Mouse (Mus musculus) intestine, postnatal 0 days (tissue): ENCODE data around the gene Epb41l2. TPM values are rescaled to one million over a fixed set of nuclear protein-coding genes. Genes with fewer than 3 reads are reported as not detected.
A peak's percentile ranks its signal among the peaks of the same experiment; 100 is the strongest.

ENCODE experiments used
- ATAC-seq: fragments of 200-750 bp; cut with Nextera tagmentation; 2 replicates; pipeline ENCODE4 v1.8.0; 2017; ENCODE audit warnings: mild to moderate bottlenecking, moderate TSS enrichment, moderate library complexity
- H3K27ac ChIP-seq: fragments of 300-500 bp; sonication (generic); 2 replicates; pipeline ENCODE4 v1.5.1; 2014; ENCODE audit warnings: mild to moderate bottlenecking, low read depth, low read length, moderate library complexity
- H3K27me3 ChIP-seq: fragments of 300-500 bp; sonication (generic); replicated peaks from 2 replicates; pipeline ENCODE4 v1.6.1; 2014; ENCODE audit warnings: low read length, mixed read lengths; ENCODE audit not compliant: control insufficient read depth, insufficient read depth
- H3K36me3 ChIP-seq: fragments of 300-500 bp; sonication (generic); 2 replicates; pipeline ENCODE4 v1.6.1; 2014; ENCODE audit warnings: mild to moderate bottlenecking, moderate library complexity; ENCODE audit not compliant: control insufficient read depth, insufficient read depth
- H3K4me1 ChIP-seq: fragments of 300-500 bp; sonication (generic); replicated peaks from 2 replicates; pipeline ENCODE4 v1.6.1; 2014; ENCODE audit warnings: antibody characterized with exemption, low read length, mixed read lengths; ENCODE audit not compliant: control insufficient read depth, insufficient read depth
- H3K4me2 ChIP-seq: fragments of 300-500 bp; sonication (generic); replicated peaks from 2 replicates; pipeline ENCODE4 v1.6.1; 2014; ENCODE audit warnings: low read depth, mild to moderate bottlenecking, moderate library complexity
- H3K4me3 ChIP-seq: fragments of 300-500 bp; sonication (generic); 2 replicates; pipeline ENCODE4 v1.5.1; 2014; ENCODE audit warnings: low read depth, low read length
- H3K9ac ChIP-seq: fragments of 300-500 bp; sonication (generic); 2 replicates; pipeline ENCODE4 v1.6.1; 2014; ENCODE audit warnings: mild to moderate bottlenecking, low read depth, low read length
- H3K9me3 ChIP-seq: fragments of 300-500 bp; sonication (generic); 2 replicates; pipeline ENCODE4 v1.6.1; 2016; ENCODE audit warnings: mixed run types; ENCODE audit not compliant: control insufficient read depth
- CTCF ChIP-seq: sonication (generic); IDR thresholded peaks from 2 replicates; pipeline ENCODE4 v1.5.1; 2016; ENCODE audit warnings: low read depth, mild to moderate bottlenecking, control low read depth, antibody characterized with exemption, moderate library complexity
- WGBS: fragments of 180-500 bp; shearing (Covaris S2); extraction: QIAGEN DNeasy Blood & Tissue Kit; methylation state at CpG from one replicate; pipeline ENCODE4 v1.1.7; 2014; 5-methylcytosine and 5-hydroxymethylcytosine counted together
- polyA plus RNA-seq: library from polyadenylated mRNA; unstranded; fragments of >200 nt; fragmentation: Nextera tagmentation; extraction: Ambion mirVana; gene quantifications from 2 replicates; pipeline ENCODE4 v1.2.1, GENCODE M21; 2015

Epb41l2 gene
- polyA plus RNA-seq, 1 experiment from 2014 or later: 13.8 TPM

DNA sequence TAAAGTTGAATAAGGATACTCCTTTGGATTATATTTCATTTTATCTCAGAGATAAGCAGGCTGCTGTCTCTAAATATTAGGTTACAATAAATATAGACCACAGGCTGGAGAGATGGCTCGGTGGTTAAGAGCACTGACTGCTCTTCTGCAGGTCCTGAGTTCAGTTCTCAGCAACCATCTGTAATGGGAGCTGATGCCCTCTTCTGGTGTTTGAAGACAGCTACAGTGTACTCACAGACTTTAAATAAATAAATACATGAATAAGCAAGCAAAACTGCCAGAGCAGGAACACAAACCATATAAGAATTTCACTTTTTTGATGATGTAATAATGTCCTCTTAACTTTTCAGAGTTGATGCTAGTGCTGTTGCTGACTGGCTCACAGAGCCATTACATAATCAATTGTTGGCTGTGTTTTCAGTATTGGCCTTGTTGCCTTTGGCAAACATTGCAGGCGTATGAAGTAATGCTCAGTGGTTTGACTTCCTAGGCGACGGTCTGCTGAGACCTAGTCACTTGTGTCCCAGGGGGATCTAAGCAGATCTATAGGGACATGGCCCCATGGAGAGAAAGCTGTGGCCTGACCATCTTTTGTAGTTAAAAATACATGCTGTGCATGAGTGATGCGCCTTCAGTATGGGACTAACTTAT, 35.8 kb downstream of the Epb41l2 start:
- 78% methylated on average over 5 of the region's 5 CpGs for WGBS
- H3K9ac ChIP-seq: no peak overlapping the region
- peaks cover 6% of the 10 kb centered on the region; the same call in 1 of the 2 replicates for H3K4me1 ChIP-seq
- H3K27me3 ChIP-seq: no peaks in the 10 kb centered on the region
- H3K9me3 ChIP-seq: no peaks in the 10 kb centered on the region
- no peaks in the 10 kb centered on the region for H3K36me3 ChIP-seq
- no peak overlapping the region for H3K4me2 ChIP-seq
- no peak for ATAC-seq
- peak; percentile 27; the same call in 1 of the 2 replicates for TF ChIP-seq CTCF
- no peak overlapping the region for H3K27ac ChIP-seq
- no peak overlapping the region for H3K4me3 ChIP-seq

DNA sequence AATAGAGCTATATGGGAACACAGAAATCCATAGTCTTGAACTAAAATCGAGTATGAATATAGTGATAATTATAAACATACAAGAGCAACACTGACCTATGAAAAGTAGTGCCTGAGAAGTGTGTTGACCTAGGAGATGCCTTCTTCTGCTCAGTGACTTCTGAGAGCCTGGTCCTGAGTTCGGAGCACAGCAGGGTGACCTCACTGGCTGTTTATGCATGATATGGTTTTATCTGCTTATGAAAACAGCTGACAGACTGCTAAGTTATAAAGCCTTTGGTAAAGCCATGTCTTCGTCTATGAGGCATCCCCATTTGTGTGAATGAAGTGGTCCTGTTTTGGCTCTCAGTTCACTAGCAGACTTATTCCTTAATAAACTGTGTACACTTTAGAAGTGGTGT, 37.3 kb downstream of the Epb41l2 start:
- peaks cover 6% of the 10 kb centered on the region; the same call in 1 of the 2 replicates for H3K4me1 ChIP-seq
- H3K9me3 ChIP-seq: no peaks in the 10 kb centered on the region
- no peak for ATAC-seq
- H3K27ac ChIP-seq: no peak overlapping the region
- no peak overlapping the region for H3K4me3 ChIP-seq
- no peak overlapping the region for H3K4me2 ChIP-seq
- H3K9ac ChIP-seq: no peak overlapping the region
- no peaks in the 10 kb centered on the region for H3K36me3 ChIP-seq
- no peak for TF ChIP-seq CTCF
- H3K27me3 ChIP-seq: no peaks in the 10 kb centered on the region
- WGBS: 79% methylated on average over 3 of the region's 3 CpGs

DNA sequence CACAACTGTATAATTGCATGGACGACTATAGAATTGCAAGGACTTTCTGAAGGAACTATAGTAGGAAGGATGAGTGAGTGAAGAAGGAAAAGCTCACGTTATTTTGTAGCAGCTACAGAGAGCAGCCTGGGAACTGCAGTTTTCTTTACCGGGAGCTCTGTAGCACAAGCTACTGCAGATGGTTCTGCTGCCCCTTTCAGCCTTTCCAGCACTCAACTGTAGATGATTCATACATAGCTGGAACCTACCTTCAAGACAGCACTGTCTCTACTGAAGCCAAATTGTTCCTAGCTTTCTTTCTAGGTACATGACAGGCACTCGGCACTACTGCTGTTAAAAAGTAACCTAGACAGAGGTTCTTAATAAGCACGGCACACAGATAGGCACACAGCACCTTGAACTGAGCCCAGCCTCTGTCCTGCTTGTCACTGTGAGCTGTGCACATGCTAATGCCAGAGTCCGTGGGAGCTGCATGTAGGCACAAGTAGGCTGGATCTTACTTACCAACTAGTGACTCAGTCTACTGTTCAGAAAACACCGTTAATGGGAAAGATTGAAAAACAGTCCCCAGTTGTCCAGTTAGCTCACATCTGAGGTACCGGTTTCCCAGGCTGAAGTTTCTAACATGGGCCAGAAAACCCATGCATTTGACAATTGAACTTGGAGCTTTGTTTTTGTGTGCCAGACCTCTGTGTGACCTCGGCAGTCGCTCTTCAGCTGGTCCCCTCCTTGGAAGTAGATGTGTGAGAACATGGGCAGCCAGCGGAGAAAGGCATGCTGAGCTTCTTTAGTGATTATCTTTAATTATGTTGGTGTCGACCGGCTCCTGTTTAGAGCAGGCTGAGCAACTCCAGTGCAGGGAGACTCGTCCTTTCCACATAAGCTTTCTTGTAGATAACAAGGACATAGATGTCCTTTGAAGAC, 38.4 kb downstream of the Epb41l2 start:
- Histone ChIP-seq H3K4me3 (no peak overlapping the region), H3K4me1 (peaks cover 6% of the 10 kb centered on the region; the same call in 1 of the 2 replicates), H3K36me3 (no peaks in the 10 kb centered on the region), H3K4me2 (peak overlapping the region; percentile 43; the same call in 1 of the 2 replicates), H3K27me3 (no peaks in the 10 kb centered on the region), H3K27ac (no peak overlapping the region), H3K9me3 (no peaks in the 10 kb centered on the region), H3K9ac (no peak overlapping the region)
- TF ChIP-seq CTCF: no peak
- 41% methylated on average over 14 of the region's 14 CpGs for WGBS
- no peak for ATAC-seq

DNA sequence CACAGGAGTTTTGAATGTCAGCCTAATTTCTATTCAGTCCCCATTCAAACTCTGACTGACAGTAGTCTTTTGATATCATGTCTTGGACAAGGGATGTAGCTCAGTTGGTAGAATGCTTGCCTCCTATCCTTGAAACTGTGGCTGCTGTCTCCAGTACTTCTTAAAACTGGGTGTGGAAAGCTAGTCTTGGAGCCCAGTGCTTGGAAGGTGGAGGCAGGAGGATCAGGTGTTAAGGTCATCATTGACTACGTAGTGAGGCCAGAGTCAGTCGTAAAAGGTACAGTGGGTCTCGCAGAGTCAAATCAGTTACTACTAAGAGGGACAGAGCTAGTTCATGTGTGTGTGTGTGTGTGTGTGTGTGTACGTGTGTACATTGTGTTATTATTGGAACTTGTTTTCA, 39.4 kb downstream of the Epb41l2 start:
- Histone ChIP-seq H3K27ac (no peak overlapping the region), H3K36me3 (no peaks in the 10 kb centered on the region), H3K4me2 (no peak overlapping the region), H3K9me3 (no peaks in the 10 kb centered on the region), H3K27me3 (no peaks in the 10 kb centered on the region), H3K4me1 (peaks cover 6% of the 10 kb centered on the region; the same call in 1 of the 2 replicates), H3K9ac (no peak overlapping the region), H3K4me3 (no peak overlapping the region)
- ATAC-seq: no peak
- no peak for TF ChIP-seq CTCF
- WGBS: 64% methylated on average over 4 of the region's 4 CpGs

DNA sequence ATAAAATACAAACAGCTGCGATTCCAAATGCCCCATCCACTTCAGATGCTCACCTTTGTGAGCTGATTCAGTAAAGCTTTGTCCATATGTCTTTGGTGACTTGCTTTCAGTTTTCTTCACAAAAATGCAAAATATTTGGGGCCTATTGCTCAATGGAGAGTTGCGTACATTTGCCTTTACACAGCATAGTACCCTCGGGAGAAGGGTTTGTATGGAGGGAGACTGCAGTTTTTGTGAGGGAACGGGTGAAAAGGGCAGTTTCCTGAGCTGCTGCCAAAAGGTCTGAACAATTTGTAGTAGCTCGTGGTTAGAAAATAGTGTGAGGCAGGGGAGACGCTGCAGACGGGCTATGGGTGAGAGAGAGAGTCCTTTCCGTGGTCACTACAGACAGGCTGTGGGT, 40.5 kb downstream of the Epb41l2 start:
- Histone ChIP-seq H3K36me3 (no peaks in the 10 kb centered on the region), H3K9me3 (no peaks in the 10 kb centered on the region), H3K4me1 (peaks cover 8% of the 10 kb centered on the region; the same call in 1 of the 2 replicates), H3K27ac (no peak overlapping the region), H3K4me2 (no peak overlapping the region), H3K27me3 (no peaks in the 10 kb centered on the region), H3K4me3 (no peak overlapping the region), H3K9ac (no peak overlapping the region)
- 62% methylated on average over 8 of the region's 8 CpGs for WGBS
- no peak for TF ChIP-seq CTCF
- no peak for ATAC-seq

DNA sequence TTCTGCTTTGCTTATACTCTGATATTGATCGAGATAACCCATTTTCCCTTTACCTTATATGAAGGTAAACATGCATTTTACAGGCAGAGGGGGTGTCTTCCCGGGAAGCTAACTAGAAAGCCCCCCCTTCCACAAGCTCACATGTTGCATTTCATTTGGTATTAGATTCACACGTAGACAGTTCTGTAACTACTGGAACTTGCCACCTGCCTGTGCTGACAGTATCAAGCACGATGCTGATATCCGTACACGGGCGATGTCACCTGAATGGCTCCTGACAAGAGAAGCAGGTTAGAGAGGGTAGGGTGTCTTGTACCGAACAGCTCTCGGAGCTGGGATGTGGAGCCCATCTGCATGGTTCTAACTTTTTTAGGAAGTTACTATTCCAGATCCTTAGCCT, 41.0 kb downstream of the Epb41l2 start:
- Histone ChIP-seq H3K9ac (no peak overlapping the region), H3K4me2 (no peak overlapping the region), H3K27ac (no peak overlapping the region), H3K36me3 (no peaks in the 10 kb centered on the region), H3K4me1 (peaks cover 8% of the 10 kb centered on the region; the same call in 1 of the 2 replicates), H3K9me3 (no peaks in the 10 kb centered on the region), H3K4me3 (no peak overlapping the region), H3K27me3 (no peaks in the 10 kb centered on the region)
- no peak for TF ChIP-seq CTCF
- WGBS: 87% methylated on average over 9 of the region's 9 CpGs
- no peak for ATAC-seq
